Mouse (Mus musculus) hindbrain, embryonic 11.5 days (tissue): ENCODE measurements around the gene Cracr2a. TPM values are rescaled to one million over a fixed set of nuclear protein-coding genes. Genes with fewer than 3 reads are reported as not detected.

ENCODE experiments used
- ATAC-seq: fragments of 200-750 bp; cut with Nextera tagmentation; 2 replicates; pipeline ENCODE4 v1.8.0; 2017; ENCODE audit warnings: mild to moderate bottlenecking, moderate TSS enrichment, moderate library complexity; ENCODE audit not compliant: low FRiP score
- DNase-seq: peaks from one replicate; pipeline ENCODE4 v3.0.0-alpha.2; 2015; ENCODE audit warnings: low spot score
- H3K27ac ChIP-seq: fragments of 300-500 bp; sonication (generic); 2 replicates; pipeline ENCODE4 v1.5.1; 2014; ENCODE audit warnings: mild to moderate bottlenecking, low read depth, low read length
- H3K27me3 ChIP-seq: fragments of 300-500 bp; sonication (generic); 2 replicates; pipeline ENCODE4 v1.6.1; 2014; ENCODE audit warnings: mild to moderate bottlenecking, low read length, moderate library complexity, mixed read lengths; ENCODE audit not compliant: control insufficient read depth, insufficient read depth
- H3K36me3 ChIP-seq: fragments of 300-500 bp; sonication (generic); 2 replicates; pipeline ENCODE4 v1.6.1; 2014; ENCODE audit warnings: mild to moderate bottlenecking, low read length, moderate library complexity, mixed read lengths; ENCODE audit not compliant: control insufficient read depth, insufficient read depth
- H3K4me1 ChIP-seq: fragments of 300-500 bp; sonication (generic); replicated peaks from 2 replicates; pipeline ENCODE4 v1.6.1; 2014; ENCODE audit warnings: low read length, mixed read lengths; ENCODE audit not compliant: control insufficient read depth, insufficient read depth
- H3K4me2 ChIP-seq: fragments of 300-500 bp; sonication (generic); replicated peaks from 2 replicates; pipeline ENCODE4 v1.6.1; 2014; ENCODE audit warnings: mild to moderate bottlenecking, low read depth, low read length
- H3K4me3 ChIP-seq: fragments of 300-500 bp; sonication (generic); 2 replicates; pipeline ENCODE4 v1.5.1; 2014; ENCODE audit warnings: low read depth, low read length
- H3K9ac ChIP-seq: fragments of 300-500 bp; sonication (generic); 2 replicates; pipeline ENCODE4 v1.6.1; 2014; ENCODE audit warnings: low read depth, low read length
- H3K9me3 ChIP-seq: fragments of 300-500 bp; sonication (generic); 2 replicates; pipeline ENCODE4 v1.6.1; 2016; ENCODE audit warnings: low read length; ENCODE audit not compliant: control insufficient read depth
- WGBS: fragments of 180-500 bp; shearing (Covaris S2); extraction: QIAGEN DNeasy Blood & Tissue Kit; methylation state at CpG from one replicate; pipeline ENCODE4 v1.1.7; 2014; 5-methylcytosine and 5-hydroxymethylcytosine counted together
- polyA plus RNA-seq: library from polyadenylated mRNA; unstranded; fragments of >200 nt; fragmentation: Nextera tagmentation; extraction: Ambion mirVana; gene quantifications from 2 replicates; pipeline ENCODE4 v1.2.1, GENCODE M21; 2014

The Cracr2a gene
- polyA plus RNA-seq, 1 experiment from 2014 or later, result 0.83 TPM

DNA sequence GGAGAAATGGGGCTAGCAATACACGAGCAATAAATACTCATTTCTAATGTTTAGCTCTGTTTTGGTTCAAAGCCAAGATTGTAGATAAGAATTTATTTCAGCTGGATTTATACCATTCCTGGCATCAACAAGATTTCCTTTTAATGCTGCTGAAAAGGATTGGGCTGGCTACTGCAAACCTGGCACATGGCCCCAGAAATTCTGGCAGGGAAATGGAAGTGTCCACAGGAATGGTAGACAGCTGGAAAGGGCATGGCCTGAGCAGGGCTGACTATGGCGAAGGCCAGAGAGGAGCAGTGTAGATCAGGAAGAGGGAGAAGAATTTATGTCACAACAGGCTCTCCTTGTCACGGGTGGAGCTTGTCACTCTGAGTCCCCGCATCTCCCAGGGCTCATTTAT lies 14.5 kb upstream of the Cracr2a start:
- no peaks in the 10 kb centered on the region for H3K27me3 ChIP-seq
- no peak overlapping the region for H3K4me2 ChIP-seq
- no peaks in the 10 kb centered on the region for H3K9me3 ChIP-seq
- no peak overlapping the region for H3K4me3 ChIP-seq
- no peak for ATAC-seq
- no peaks in the 10 kb centered on the region for H3K36me3 ChIP-seq
- H3K9ac ChIP-seq, result no peak overlapping the region
- no peak for DNase-seq
- 86% methylated on average over 4 of the region's 4 CpGs for WGBS
- no peaks in the 10 kb centered on the region for H3K4me1 ChIP-seq
- no peak overlapping the region for H3K27ac ChIP-seq

DNA sequence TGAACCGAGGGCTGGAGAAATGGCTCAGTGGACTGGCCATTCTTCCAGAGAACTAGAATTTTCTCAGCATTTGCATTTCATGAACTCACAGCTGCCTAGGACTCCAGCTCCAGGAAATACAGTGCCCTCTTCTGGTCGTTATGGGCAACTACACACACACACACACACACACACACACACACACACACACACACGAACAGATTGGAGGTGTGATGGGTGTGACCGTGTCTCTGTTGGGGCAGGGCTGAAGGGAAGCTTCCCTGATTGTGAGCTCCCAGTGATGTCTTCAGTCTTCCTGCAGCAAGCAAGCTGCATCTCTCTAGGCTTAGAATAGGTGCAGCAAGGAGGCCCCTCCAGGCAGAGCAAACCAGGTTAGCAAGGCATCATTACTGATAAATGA lies 8.2 kb upstream of the Cracr2a start:
- H3K27ac ChIP-seq, result no peak overlapping the region
- DNase-seq, result no peak
- H3K4me3 ChIP-seq, result no peak overlapping the region
- no peaks in the 10 kb centered on the region for H3K36me3 ChIP-seq
- H3K9ac ChIP-seq, result no peak overlapping the region
- H3K27me3 ChIP-seq, result no peaks in the 10 kb centered on the region
- H3K9me3 ChIP-seq, result no peaks in the 10 kb centered on the region
- no peaks in the 10 kb centered on the region for H3K4me1 ChIP-seq
- ATAC-seq, result no peak
- no peak overlapping the region for H3K4me2 ChIP-seq
- WGBS, result 78% methylated on average over 4 of the region's 4 CpGs

DNA sequence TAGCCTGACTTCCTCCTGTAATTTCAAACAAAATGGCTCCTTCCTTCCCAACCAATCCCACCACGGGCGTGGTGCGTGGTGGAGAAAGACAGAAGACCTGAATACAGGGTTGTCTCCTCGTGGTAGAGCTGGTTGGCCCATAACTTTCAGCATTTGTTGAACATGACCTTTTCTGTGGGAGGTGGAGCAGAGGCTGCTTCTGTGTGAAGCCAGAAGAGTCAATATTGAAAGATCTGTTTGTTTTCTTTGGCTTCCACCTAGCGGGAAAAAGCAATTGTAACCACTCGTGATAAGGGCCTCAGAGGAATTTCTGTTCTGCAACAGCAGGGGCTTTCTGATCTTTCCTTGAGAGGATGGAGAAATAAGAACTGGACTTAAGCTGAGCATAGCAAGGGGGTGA lies 5.6 kb upstream of the Cracr2a start:
- no peaks in the 10 kb centered on the region for H3K27me3 ChIP-seq
- H3K9ac ChIP-seq, result no peak overlapping the region
- no peaks in the 10 kb centered on the region for H3K4me1 ChIP-seq
- no peak overlapping the region for H3K4me3 ChIP-seq
- 72% methylated on average over 6 of the region's 6 CpGs for WGBS
- ATAC-seq (no peak), DNase-seq (no peak)
- no peaks in the 10 kb centered on the region for H3K36me3 ChIP-seq
- no peak overlapping the region for H3K4me2 ChIP-seq
- H3K9me3 ChIP-seq, result no peaks in the 10 kb centered on the region
- H3K27ac ChIP-seq, result no peak overlapping the region

DNA sequence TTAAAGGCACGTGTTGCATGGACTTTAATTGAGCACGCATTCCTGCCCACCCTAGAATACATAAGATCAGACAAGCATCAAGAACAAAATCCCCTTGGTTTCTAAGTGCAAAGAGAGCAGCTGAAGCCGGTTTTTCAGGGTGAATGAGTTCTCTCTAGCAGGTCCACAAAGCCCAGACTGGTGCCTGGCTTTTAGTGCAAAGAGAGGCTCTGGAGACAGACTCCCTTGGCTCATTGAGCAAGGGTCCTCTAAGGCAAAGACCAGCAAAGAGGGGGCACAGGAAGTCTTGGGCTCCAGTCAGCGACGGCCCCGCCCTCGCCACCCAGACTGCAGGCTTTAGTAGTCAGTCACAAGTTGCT lies 287 bp upstream of the Cracr2a start:
- H3K9ac ChIP-seq, result peak overlapping the region; percentile 52
- H3K27me3 ChIP-seq, result no peaks in the 10 kb centered on the region
- no peak for ATAC-seq
- H3K4me1 ChIP-seq, result no peaks in the 10 kb centered on the region
- WGBS, result 9% methylated on average over 7 of the region's 7 CpGs
- H3K27ac ChIP-seq, result no peak overlapping the region
- peak overlapping the region; percentile 52 for H3K4me2 ChIP-seq
- peak overlapping the region; percentile 36 for H3K4me3 ChIP-seq
- no peaks in the 10 kb centered on the region for H3K9me3 ChIP-seq
- H3K36me3 ChIP-seq, result no peaks in the 10 kb centered on the region
- no peak for DNase-seq

DNA sequence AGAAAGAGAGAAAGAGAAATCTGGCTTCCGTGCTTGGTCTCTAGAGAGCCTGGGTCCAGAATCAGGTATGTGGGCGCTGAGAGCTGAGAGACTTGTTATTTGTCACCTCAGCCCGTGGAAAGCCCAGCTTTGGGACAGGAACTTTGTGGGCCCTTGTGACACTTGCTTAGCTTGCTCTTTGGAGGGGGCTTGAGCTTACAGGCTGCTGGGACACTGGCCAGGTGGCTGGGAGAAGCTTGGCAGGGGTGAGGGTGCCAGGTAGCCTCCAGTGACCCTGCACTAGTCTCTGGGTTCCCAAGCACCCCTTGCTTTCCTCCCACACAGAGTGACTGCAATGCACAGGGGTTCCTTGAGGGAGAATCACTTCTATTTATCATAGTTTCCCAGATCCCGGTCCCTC lies 2.4 kb downstream of the Cracr2a start:
- no peak overlapping the region for H3K4me2 ChIP-seq
- H3K36me3 ChIP-seq, result no peaks in the 10 kb centered on the region
- WGBS, result 76% methylated on average over 4 of the region's 4 CpGs
- ATAC-seq (no peak), DNase-seq (no peak)
- no peaks in the 10 kb centered on the region for H3K9me3 ChIP-seq
- no peak overlapping the region for H3K4me3 ChIP-seq
- no peaks in the 10 kb centered on the region for H3K4me1 ChIP-seq
- no peak overlapping the region for H3K27ac ChIP-seq
- no peak overlapping the region for H3K9ac ChIP-seq
- no peaks in the 10 kb centered on the region for H3K27me3 ChIP-seq

DNA sequence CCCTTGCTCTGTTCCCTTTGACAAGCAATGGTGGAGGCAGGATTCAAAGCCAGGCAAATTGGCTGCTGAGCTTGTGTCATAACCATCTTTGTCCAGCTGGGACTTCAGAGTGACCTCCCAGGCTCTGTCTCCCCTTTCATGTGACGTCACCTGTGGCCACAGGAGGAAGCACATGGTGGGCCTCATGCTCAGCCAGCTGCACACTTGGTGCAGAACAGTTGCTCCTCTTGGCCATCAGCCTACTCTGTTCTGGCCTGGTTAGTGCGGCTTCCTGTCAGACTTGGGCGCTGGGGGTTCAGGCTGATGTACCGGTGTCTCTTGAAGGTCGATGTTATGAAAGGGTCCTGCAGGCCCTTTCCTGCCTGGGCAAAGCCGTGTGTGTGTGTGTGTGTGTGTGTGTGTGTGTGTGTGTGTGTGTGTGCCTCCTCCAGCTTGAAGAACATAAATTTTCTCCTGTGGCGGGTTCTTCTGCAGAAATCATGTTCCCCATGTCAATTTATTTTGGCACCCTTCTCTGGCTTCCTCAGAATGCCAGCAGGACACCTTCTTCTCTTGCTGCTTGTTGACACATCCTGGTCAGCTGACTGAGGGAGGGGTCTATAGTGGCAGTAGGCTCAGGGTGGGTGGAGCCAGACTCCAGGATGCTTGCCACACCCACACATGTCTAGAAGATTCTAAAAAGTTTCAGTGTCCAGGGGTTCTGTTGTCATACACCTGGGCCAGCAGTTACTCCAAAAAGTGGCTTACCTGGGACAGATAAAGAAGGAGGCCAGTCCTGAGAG lies 5.0 kb downstream of the Cracr2a start:
- Histone ChIP-seq H3K9me3 (no peaks in the 10 kb centered on the region), H3K36me3 (no peaks in the 10 kb centered on the region), H3K4me3 (no peak overlapping the region), H3K27me3 (no peaks in the 10 kb centered on the region), H3K9ac (no peak overlapping the region), H3K4me2 (no peak overlapping the region), H3K4me1 (no peaks in the 10 kb centered on the region), H3K27ac (no peak overlapping the region)
- 92% methylated on average over 7 of the region's 7 CpGs for WGBS
- DNase-seq (no peak), ATAC-seq (no peak)

DNA sequence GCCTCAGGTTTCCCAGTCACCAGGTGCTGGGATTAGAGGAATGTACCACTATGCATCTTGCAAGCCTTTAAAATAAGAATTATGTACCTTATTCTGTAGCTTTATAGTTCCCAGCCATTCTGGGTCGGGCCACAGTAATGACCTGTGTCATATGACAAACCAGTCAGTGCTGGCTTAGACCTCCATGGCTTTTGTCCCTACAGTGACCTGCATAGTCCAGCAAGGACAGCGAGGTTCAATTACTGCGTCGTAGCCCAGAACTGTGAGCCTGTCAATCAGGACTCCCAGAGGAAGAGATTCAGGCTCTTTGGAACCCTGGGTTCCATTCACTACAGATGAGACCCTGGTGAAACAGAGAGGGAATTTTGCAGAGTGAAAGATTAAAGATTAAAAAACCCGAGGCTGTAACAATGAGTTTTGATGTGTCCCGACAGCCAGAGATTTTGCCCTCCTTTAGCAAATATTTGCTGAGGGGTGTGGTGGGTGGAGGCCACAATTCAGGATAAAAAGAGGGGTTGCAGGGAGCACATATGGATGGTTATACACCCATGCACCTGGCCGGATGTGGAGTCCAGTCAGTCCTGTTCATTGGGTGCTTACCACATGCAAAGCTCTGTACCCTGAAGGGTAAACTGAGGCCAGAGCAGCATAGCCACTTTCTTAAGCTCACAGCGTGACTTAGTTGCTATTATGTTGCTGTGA lies 10.9 kb downstream of the Cracr2a start:
- H3K9me3 ChIP-seq, result no peaks in the 10 kb centered on the region
- H3K4me2 ChIP-seq, result no peak overlapping the region
- H3K27ac ChIP-seq, result no peak overlapping the region
- DNase-seq (no peak), ATAC-seq (no peak)
- WGBS, result 75% methylated on average over 8 of the region's 8 CpGs
- H3K27me3 ChIP-seq, result no peaks in the 10 kb centered on the region
- no peaks in the 10 kb centered on the region for H3K4me1 ChIP-seq
- no peak overlapping the region for H3K4me3 ChIP-seq
- H3K36me3 ChIP-seq, result no peaks in the 10 kb centered on the region
- H3K9ac ChIP-seq, result no peak overlapping the region

DNA sequence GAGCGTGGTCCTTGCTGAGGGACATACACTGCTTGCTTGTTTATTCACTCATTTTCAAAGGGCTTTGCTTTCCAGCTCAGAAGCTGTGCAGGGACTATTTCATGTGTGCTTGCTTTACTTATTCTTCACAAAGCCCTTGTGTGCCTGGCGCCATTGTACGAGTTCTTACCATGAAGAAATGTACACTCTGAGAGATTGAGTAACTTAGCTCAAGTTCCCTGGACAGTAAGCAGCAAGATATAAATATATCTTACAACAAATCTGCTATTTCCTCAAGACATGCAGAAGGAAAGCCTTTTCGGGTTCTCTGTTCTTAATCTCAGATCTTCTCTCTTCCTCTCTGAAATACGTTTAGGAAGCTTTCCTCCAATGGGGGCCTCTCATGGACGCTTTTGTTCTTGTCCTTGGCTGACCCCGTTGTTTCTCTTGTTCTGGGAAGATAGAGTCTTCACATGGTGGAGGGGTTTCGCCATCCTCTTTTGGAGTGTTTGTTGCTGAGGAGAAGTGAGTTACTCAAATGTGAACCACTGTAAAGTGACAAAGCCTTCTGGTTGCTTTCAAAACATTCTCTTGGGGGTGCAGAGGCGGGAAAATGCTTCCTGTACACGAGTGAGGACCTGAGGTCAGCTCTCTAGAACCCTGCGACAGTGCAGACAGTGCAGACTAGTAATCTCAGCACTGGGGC lies 12.8 kb downstream of the Cracr2a start:
- Histone ChIP-seq H3K9ac (no peak overlapping the region), H3K9me3 (no peaks in the 10 kb centered on the region), H3K4me2 (no peak overlapping the region), H3K4me1 (no peaks in the 10 kb centered on the region), H3K27me3 (no peaks in the 10 kb centered on the region), H3K4me3 (no peak overlapping the region), H3K36me3 (no peaks in the 10 kb centered on the region), H3K27ac (no peak overlapping the region)
- DNase-seq (no peak), ATAC-seq (no peak)
- 79% methylated on average over 11 of the region's 11 CpGs for WGBS
